Mouse (Mus musculus) olfactory bulb, adult 2 months (tissue): ENCODE data around the gene Ctdsp1.

Experiments
- CTCF ChIP-seq: fragments of 200-500 bp; IDR thresholded peaks from 2 replicates; pipeline ENCODE4 v1.5.1; 2012; ENCODE audit warnings: low read depth, mild to moderate bottlenecking, low read length, moderate library complexity; ENCODE audit not compliant: insufficient read depth
- POLR2A ChIP-seq: fragments of 200-500 bp; IDR thresholded peaks from 2 replicates; pipeline ENCODE4 v1.6.1; 2012; ENCODE audit warnings: mild to moderate bottlenecking, low read depth, low read length, moderate library complexity; ENCODE audit not compliant: insufficient read depth

DNA sequence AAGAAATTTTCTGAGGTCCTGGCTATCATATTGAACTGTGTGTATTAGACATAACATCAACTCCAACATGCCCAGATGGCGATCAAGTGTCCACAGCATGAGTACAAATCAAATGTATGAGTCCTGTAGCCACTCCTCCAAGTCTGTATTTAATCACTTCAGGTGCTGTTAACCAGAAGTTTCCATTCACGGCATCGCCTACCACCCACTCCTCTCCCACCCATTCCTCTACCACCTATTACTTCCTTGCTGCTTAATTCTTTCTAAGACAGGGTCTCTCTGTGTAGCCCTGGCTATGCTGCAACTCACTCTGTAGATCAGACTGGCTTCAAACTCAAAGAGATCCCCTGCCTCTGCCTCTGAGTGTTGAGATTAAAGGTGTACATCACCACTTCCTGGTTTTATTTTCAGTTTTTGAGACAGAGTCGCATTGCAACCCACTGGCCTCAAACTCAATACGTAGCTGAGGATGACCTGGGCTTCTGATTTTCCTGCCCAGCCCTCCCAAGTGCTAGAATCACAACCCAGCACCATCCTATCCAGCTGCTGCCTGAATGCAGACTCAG lies 31.3 kb upstream of the Ctdsp1 start:
- no peak for TF ChIP-seq POLR2A
- TF ChIP-seq CTCF: no peak
